Comparison of ENCODE assay signal across 10 mouse cellular contexts in genomic region chr2:103591742-103592590, GRCm38 (mm10). TPM values are rescaled to one million over a fixed set of nuclear protein-coding genes. Genes with fewer than 3 reads are reported as not detected.
DNase-seq lines count a peak whose midpoint lies in the region; ATAC-seq lines count a peak whose summit lies in the region.
"Had no signal": no experiment of that assay in that cellular context is flagged by ENCODE, and none has a peak within 500 bp of the region (broad histone marks: within the 10 kb centered on the region; RNA-seq: fewer than 3 reads in every experiment).

No protein-coding gene starts in this region.

- ATAC-seq in limb, embryonic 12.5 days (ENCODE audit: insufficient number of reproducible peaks, insufficient read depth, low FRiP score, low TSS enrichment, low read depth) = peak; percentile 44; the same call in 1 of the 2 replicates
- ATAC-seq in monocyte, adult 5-6 weeks (replicated peaks; ENCODE audit: insufficient number of reproducible peaks, low FRiP score, low TSS enrichment, poor library complexity, severe bottlenecking) = no peak

- peak; percentile 23 to 54 for DNase-seq in kidney, postnatal 25 days
- no peak for DNase-seq in kidney, postnatal 10 days
- peak; percentile 71 for DNase-seq in fibroblast of lung, adult 2 months (ENCODE audit: low read depth)
- peak; percentile 14 for DNase-seq in hindbrain, embryonic 10.5 days (ENCODE audit: low spot score)
- DNase-seq in right cerebral cortex, postnatal 25 days = peak; percentile 40
- DNase-seq in spleen, postnatal 4 days (ENCODE audit: low spot score in 2 of 2) = no peak

- H3K27ac ChIP-seq in hindbrain, embryonic 10.5 days = peak overlapping the region; percentile 45; the same call in 1 of the 2 replicates
- peak overlapping the region; percentile 72 for H3K27ac ChIP-seq in limb, embryonic 12.5 days

- H3K27me3 ChIP-seq in hindbrain, embryonic 10.5 days (ENCODE audit: insufficient read depth, poor library complexity, severe bottlenecking) = no peaks in the 10 kb centered on the region
- H3K27me3 ChIP-seq in limb, embryonic 12.5 days = no peaks in the 10 kb centered on the region

- H3K9me3 ChIP-seq in hindbrain, embryonic 10.5 days = no peaks in the 10 kb centered on the region
- H3K9me3 ChIP-seq in limb, embryonic 12.5 days = no peaks in the 10 kb centered on the region
- H3K9me3 ChIP-seq: G1E had no signal

- WGBS in hindbrain, embryonic 10.5 days = 60% methylated on average over 9 of the region's 9 CpGs
- 17% methylated on average over 9 of the region's 9 CpGs for WGBS in limb, embryonic 12.5 days

- peaks cover 28% of the 10 kb centered on the region for H3K4me1 ChIP-seq in hindbrain, embryonic 10.5 days (replicated peaks)
- H3K4me1 ChIP-seq in limb, embryonic 12.5 days (replicated peaks) = peaks cover 84% of the 10 kb centered on the region

- H3K4me3 ChIP-seq in hindbrain, embryonic 10.5 days = no peak overlapping the region
- H3K4me3 ChIP-seq in limb, embryonic 12.5 days (replicated peaks) = no peak overlapping the region
- H3K4me3 ChIP-seq: erythroblast, embryonic 14.5 days had no signal

- H3K9ac ChIP-seq in limb, embryonic 12.5 days (replicated peaks) = no peak overlapping the region

- no peaks in the 10 kb centered on the region for H3K36me3 ChIP-seq in hindbrain, embryonic 10.5 days
- no peaks in the 10 kb centered on the region for H3K36me3 ChIP-seq in limb, embryonic 12.5 days
- H3K36me3 ChIP-seq: G1E had no signal

- peak overlapping the region; percentile 22; the same call in 1 of the 2 replicates for H3K4me2 ChIP-seq in limb, embryonic 12.5 days

RNA-seq across cellular contexts. Expression of gene Abtb2, which starts 25.9 kb away (rescaled TPM):
- 13.3 and 21.3 TPM in 2 replicates for polyA plus RNA-seq in hindbrain, embryonic 10.5 days (2016; fragmentation: Nextera tagmentation; extraction: Ambion mirVana)
- 19.6 and 21.5 TPM in 2 replicates for polyA plus RNA-seq in limb, embryonic 12.5 days (2016; fragmentation: Nextera tagmentation; extraction: Ambion mirVana)
- 6.0 to 16.5 TPM (median 9.1 TPM) in 3 replicates for total RNA-seq in monocyte, adult 5-6 weeks (2017)
- polyA plus RNA-seq: G1E had no signal

Comparison
In these comparisons a context has a peak if more than half of its experiments do, and no peak if none do; other contexts are left out.
1. DNase-seq: peak in kidney, postnatal 25 days (2 of 2), fibroblast of lung, adult 2 months (single experiment), hindbrain, embryonic 10.5 days (single experiment) and right cerebral cortex, postnatal 25 days (single experiment); none in kidney, postnatal 10 days (single experiment) and spleen, postnatal 4 days (0 of 2).